Mouse (Mus musculus): ENCODE measurements around the gene Fhl2.

Fhl2 gene

GRCm38 (mm10) chr1:43196661-43197241, at the start of gene Fhl2:
TSS of gene Fhl2 (minus strand) at chr1:43196984.
- DNase-seq (ENCODE audit: low read depth, low spot score), result no peak

GRCm38 (mm10) chr1:43245014-43245413, 48.2 kb upstream of the Fhl2 start:
- DNase-seq (ENCODE audit: low read depth, low spot score), result no peak

DNA sequence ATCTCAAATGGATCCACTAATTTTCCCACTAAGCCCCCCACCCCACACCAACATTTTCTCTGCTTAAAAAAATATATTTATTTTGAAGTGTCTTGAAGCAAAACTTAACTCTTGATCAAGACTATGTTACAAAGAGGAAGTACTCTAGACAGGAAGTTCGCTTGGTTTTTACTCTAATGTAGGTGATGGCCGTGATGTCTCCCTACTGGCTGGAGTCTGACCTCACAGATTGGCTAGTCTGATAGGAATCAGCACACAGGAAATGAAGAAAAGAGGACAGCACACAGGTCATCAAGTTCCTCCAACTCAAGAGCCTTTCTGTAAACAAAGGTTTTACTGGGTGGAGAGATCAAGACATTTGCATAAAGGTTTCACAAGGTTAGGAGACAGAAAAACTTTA, 44.4 kb upstream of the Fhl2 start:
- no peak for DNase-seq (ENCODE audit: low read depth, low spot score)

GRCm38 (mm10) chr1:43239796-43240313, 43.1 kb upstream of the Fhl2 start:
- no peak for DNase-seq (ENCODE audit: low read depth, low spot score)

GRCm38 (mm10) chr1:43238471-43238870, 41.7 kb upstream of the Fhl2 start:
- DNase-seq (ENCODE audit: low read depth, low spot score), result no peak

GRCm38 (mm10) chr1:43237360-43238235, 40.8 kb upstream of the Fhl2 start:
- no peak for DNase-seq (ENCODE audit: low read depth, low spot score)

DNA sequence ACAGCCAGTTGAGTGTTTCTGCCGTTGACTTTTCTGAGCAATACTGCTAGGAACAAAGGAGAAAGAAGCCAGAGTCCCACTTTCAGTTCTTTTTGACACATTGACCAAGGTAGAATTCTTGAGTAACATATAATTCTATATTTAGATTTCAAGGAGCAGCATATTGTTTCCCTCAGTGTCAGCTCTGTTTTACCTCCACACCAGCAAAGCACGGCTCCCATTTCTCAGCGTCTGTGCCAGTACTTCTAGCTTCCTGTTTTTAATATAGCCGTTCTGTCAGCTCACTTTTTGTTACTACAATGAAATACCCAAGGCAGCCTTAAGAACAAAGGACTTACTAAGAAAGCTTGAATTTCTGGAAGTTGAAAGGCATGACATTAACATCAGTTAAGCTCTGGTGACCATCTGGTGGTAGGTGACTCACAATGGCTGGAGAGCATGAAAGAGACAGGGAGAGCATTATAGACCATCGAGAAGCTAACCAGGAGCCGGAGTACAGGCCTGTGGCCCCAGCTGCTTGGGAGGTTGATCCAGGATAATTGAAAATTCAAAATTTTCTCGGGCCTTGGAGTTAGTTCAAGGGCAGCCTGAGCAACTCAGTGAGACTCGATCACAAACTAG, 28.9 kb upstream of the Fhl2 start:
- no peak for DNase-seq (ENCODE audit: low read depth, low spot score)

DNA sequence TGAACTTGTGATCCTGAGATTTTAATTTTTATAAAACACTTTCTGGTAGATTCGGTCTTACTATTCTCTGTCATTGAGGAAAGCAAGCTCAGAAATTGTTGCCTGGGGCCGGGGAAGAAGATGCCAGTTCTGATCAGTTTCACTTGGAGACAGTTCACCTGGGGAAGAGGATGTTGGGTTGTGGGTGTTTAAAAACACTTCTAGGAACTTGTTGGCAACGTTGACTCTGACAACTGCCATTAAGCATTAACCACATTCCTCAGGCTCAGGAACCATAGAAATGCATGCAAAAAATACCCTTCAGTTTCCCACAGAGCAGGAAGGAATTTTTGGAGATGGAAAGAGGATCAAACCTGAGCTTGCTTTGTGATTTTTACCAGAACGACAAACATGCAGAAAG, 28.2 kb upstream of the Fhl2 start:
- DNase-seq (ENCODE audit: low read depth, low spot score), result no peak

GRCm38 (mm10) chr1:43224171-43224570, 27.4 kb upstream of the Fhl2 start:
- no peak for DNase-seq (ENCODE audit: low read depth, low spot score)

- no peak for DNase-seq (ENCODE audit: low read depth, low spot score)
Observed at GRCm38 (mm10) chr1:43223097-43223496, 26.3 kb upstream of the Fhl2 start.

- no peak for DNase-seq (ENCODE audit: low read depth, low spot score)
Observed at GRCm38 (mm10) chr1:43218016-43218680, 21.4 kb upstream of the Fhl2 start.

- no peak for DNase-seq (ENCODE audit: low read depth, low spot score)
Observed at GRCm38 (mm10) chr1:43215601-43216000, 18.8 kb upstream of the Fhl2 start.

DNA sequence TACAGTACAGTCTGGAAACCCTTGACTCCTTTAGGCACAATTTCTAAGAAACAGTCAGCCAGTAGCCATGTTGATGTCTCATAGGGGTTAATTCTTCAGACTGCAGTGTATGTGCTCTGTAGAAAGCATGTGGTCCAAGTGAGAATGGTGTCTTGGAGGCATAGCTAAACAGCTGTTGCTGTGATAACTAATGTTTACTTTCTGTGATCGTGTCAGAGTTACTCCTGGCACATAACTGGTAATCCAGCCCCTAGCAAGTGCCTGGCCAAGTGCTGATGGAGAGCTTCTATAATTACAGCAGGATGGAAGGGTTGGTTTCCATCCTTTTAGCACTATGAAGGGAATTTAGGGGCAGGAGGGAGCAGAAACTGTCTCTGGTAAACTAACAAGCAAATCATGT, 14.5 kb upstream of the Fhl2 start:
- no peak for DNase-seq (ENCODE audit: low read depth, low spot score)

- DNase-seq (ENCODE audit: low read depth, low spot score), result no peak
Observed at GRCm38 (mm10) chr1:43210285-43210684, 13.5 kb upstream of the Fhl2 start.

DNA sequence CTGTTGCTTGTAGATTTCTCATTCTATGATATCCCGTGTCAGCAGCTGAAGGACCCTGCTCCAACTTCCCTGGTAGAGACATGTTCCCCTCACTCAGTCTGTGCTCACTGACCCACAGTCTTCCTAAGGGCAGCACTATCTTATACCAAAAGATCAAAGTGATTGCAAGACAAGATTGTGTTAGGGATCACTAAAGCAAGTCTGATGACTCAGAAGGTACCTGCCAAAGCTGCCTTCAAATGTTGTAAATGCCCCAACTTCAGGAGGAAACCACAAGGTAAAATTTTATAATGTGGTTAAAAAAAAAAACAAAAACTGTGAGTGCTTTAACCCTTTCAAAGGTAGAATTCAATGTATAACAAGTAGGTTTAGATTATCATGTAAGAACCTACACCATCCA, 10.4 kb upstream of the Fhl2 start:
- DNase-seq (ENCODE audit: low read depth, low spot score), result no peak

GRCm38 (mm10) chr1:43203282-43203681, 6.5 kb upstream of the Fhl2 start:
- no peak for DNase-seq (ENCODE audit: low read depth, low spot score)

DNA sequence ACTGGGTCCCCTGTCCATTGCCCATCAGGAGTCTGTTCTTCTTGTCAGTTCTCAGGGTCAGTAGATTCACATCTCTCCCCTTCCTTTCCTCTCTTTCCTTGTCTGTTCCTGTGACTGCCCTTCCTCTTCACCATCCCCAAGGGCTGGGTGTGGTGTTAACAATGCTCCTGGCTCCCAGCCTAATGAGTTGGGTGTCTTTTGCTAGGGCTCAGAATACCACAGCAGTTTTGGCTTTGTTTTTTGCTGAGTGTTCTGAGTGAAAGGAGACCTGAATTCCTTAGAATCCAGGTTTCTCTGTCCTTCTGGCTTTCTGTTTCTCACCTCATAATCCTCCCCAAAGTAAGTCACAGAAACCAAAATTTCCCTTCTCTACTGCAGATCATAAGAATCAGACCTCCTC, 5.4 kb upstream of the Fhl2 start:
- no peak for DNase-seq (ENCODE audit: low read depth, low spot score)

DNA sequence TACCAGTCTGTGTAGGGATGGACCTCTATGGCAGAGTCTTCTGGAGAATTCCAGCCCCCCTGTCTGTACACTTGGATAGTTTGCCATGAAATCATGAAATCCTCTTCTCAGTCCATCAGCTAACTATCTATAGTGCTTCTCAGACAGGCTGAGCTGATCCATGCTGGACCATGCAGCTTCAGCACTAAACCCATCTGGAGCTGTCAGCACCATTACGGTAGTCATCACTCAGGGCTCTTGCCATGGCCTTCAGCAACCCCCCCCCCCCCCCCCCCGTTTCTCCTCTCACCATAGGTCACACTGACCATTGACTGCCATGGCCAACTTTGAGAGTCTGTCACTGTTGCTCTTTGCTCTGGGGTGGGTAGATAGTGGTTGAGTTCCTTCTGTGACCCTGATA, 5.0 kb upstream of the Fhl2 start:
- no peak for DNase-seq (ENCODE audit: low read depth, low spot score)

GRCm38 (mm10) chr1:43199867-43200240, 3.1 kb upstream of the Fhl2 start:
- no peak for DNase-seq (ENCODE audit: low read depth, low spot score)

DNA sequence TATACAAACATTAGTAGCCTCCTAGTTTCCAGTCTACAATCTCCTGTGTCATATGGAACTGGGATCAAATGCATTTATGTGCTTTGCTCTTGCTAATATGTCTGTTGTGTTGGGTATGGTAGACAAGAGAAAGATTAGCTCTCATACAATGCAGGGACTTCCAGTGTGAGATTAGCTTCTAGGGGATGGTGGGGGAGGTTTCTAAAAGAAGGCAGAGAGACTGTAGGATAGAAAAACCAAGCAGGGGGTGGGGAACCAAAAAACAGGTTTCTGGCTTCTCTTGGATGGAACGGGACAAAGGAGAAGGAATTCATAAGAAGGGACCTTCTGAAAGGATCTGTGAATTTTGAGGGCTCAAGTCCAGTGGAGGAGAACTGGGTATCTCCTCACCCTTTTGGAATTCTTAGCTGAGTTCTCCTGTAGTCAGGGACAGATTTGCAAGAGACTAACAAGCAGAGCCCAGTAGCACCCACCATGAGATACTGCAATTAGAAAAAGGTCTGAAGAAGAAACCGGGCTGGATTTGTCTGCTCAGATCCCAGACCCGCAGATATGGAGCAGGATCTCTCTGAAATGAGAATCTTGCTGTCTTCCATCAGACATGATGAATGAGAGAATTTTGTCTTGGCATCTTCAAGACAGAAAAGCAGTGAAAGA, 2.6 kb upstream of the Fhl2 start:
- no peak for DNase-seq (ENCODE audit: low read depth, low spot score)

DNA sequence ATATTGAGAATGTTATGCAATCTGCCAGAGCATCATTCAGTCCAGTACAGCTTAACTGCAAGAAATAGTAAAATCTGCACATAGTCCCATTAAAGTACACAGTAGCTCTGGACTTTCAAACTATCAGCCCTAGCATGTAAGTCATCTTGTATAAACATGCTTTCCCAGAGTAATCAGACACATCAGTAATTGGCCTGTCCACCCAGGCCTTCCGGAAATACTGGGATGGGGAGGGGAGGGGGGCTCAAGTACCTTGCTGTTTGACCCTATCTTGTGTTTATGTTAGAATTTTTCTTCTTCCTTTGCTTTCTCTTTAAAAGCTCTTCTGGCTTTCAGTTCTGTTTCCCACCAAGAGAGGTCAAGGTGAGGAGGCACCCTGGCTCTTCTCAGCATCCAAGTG, 725 bp downstream of the Fhl2 start:
- DNase-seq (ENCODE audit: low read depth, low spot score), result no peak

DNA sequence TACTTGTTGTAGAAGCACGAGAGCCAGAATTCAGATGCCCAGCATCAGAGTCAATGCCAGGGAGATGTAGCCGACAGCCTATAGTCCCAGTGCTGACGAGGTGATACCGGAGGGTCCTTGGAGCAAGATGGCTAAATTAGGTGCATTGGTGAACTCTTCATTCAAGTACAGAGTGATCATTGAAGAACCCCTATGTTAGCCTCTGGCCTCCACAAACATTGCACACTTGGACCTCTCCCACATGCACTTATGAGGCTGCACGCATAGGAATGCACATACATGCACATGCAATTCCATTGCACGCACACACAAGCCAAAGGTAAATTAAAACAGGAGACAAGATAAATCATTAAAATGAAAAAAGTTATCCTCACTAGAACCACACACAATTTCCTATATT, 3.4 kb downstream of the Fhl2 start:
- no peak for DNase-seq (ENCODE audit: low read depth, low spot score)

Data from c-Kit-negative CD71-positive TER-119-positive erythroid progenitor cells, embryonic 14.5 days (primary cell).